Mouse (Mus musculus): ENCODE results near the gene Stx6. TPM values are rescaled to one million over a fixed set of nuclear protein-coding genes. Genes with fewer than 3 reads are reported as not detected.

Stx6 gene
- polyA plus RNA-seq, 1 experiment, result 32.4 TPM

DNA sequence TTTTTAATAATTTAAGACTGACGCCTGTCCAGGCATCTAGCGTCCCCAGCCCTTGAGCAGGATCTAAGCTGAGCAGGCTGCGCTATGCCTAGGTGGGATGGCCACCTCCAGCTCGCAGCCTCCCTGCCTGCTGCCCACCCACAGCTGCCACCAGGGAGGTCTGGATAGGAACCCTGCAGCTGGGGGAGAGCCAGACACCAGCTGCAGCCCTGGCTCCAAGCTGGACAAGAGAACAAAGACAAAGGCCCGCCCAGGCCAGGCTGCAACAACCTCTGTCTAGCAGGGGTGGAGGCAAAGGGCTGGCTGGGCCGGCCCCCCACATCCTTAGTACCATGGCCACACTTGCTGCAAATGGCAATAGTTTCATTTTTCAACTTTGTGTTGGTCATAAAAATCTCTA is 54.0 kb downstream of the Stx6 start:
- TF ChIP-seq POLR2A (IDR thresholded peaks at IDR 0.05; ENCODE audit: low read depth, low read length) (no peak), CTCF (IDR thresholded peaks at IDR 0.05; ENCODE audit: extremely low read depth, insufficient read length, insufficient replicate concordance, low read depth, low read length) (no peak)
- no peak overlapping the region for H3K4me3 ChIP-seq (ENCODE audit: low read depth, low read length)
- 65% methylated on average over 6 of the region's 6 CpGs for WGBS
- no peak overlapping the region for H3K27ac ChIP-seq (ENCODE audit: insufficient read depth, low read depth, low read length)
- H3K36me3 ChIP-seq (ENCODE audit: control insufficient read depth, insufficient read depth, low read length), result peaks cover under 1% of the 10 kb centered on the region; the same call in 1 of the 2 replicates
- H3K27me3 ChIP-seq (ENCODE audit: control insufficient read depth, insufficient read depth, low read length), result no peaks in the 10 kb centered on the region
- H3K4me1 ChIP-seq (ENCODE audit: control insufficient read depth, insufficient read depth, insufficient read length, low read length), result peaks cover 3% of the 10 kb centered on the region; the same call in 1 of the 2 replicates

DNA sequence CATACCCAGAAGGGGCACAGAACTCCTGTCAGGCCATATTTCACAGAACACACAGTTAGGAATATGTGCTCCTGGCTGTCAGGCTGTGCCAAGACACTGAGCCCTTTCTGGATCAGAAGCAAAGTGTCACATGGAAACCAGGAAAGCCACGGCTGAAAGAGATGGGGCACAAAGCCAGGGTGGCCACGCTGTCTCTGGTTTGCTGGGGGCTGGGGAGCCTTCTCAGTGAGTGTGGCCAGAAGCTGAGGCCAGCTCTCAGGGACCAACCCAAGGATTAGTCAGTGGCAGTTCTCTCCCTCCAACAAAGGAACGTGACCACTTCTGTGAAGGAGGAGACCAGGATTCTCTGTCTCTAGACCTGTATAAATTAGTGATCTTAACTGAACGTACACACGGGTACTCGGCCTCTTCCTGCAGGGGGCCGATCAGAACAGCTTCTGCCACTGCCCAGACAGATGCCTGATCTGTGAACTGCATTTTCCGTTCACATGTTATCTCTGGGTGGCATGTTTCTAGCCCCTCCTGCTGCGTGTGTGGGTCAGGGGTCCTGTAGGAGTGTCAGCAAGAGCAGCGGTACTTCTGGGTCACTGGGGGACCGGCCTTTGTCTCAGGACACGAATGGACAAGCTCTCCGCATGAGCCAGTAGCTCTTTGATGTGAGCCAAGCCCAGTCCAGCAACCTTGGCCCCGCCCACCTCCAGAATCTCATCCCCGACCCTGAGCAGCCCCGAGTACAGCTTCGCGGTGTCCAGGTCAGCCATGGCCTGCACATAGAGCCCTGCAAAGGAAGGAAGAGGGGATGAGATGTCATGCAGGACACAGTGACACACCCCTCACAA is 54.6 kb downstream of the Stx6 start:
- TF ChIP-seq POLR2A (IDR thresholded peaks at IDR 0.05; ENCODE audit: low read depth, low read length), result no peak
- no peak for TF ChIP-seq CTCF (IDR thresholded peaks at IDR 0.05; ENCODE audit: extremely low read depth, insufficient read length, insufficient replicate concordance, low read depth, low read length)
- 39% methylated on average over 18 of the region's 18 CpGs for WGBS
- Histone ChIP-seq H3K4me3 (ENCODE audit: low read depth, low read length) (no peak overlapping the region), H3K4me1 (ENCODE audit: control insufficient read depth, insufficient read depth, insufficient read length, low read length) (peaks cover 3% of the 10 kb centered on the region; the same call in 1 of the 2 replicates), H3K27me3 (ENCODE audit: control insufficient read depth, insufficient read depth, low read length) (no peaks in the 10 kb centered on the region), H3K36me3 (ENCODE audit: control insufficient read depth, insufficient read depth, low read length) (no peaks in the 10 kb centered on the region), H3K27ac (ENCODE audit: insufficient read depth, low read depth, low read length) (no peak overlapping the region)

GRCm38 (mm10) chr1:155213912-155214311 is 55.4 kb downstream of the Stx6 start:
- WGBS, result 57% methylated on average over 7 of the region's 7 CpGs
- TF ChIP-seq CTCF (IDR thresholded peaks at IDR 0.05; ENCODE audit: extremely low read depth, insufficient read length, insufficient replicate concordance, low read depth, low read length) (no peak), POLR2A (IDR thresholded peaks at IDR 0.05; ENCODE audit: low read depth, low read length) (no peak)
- peaks cover 6% of the 10 kb centered on the region; the same call in 1 of the 2 replicates for H3K4me1 ChIP-seq (ENCODE audit: control insufficient read depth, insufficient read depth, insufficient read length, low read length)
- H3K27me3 ChIP-seq (ENCODE audit: control insufficient read depth, insufficient read depth, low read length), result no peaks in the 10 kb centered on the region
- no peak overlapping the region for H3K27ac ChIP-seq (ENCODE audit: insufficient read depth, low read depth, low read length)
- no peaks in the 10 kb centered on the region for H3K36me3 ChIP-seq (ENCODE audit: control insufficient read depth, insufficient read depth, low read length)
- no peak overlapping the region for H3K4me3 ChIP-seq (ENCODE audit: low read depth, low read length)

DNA sequence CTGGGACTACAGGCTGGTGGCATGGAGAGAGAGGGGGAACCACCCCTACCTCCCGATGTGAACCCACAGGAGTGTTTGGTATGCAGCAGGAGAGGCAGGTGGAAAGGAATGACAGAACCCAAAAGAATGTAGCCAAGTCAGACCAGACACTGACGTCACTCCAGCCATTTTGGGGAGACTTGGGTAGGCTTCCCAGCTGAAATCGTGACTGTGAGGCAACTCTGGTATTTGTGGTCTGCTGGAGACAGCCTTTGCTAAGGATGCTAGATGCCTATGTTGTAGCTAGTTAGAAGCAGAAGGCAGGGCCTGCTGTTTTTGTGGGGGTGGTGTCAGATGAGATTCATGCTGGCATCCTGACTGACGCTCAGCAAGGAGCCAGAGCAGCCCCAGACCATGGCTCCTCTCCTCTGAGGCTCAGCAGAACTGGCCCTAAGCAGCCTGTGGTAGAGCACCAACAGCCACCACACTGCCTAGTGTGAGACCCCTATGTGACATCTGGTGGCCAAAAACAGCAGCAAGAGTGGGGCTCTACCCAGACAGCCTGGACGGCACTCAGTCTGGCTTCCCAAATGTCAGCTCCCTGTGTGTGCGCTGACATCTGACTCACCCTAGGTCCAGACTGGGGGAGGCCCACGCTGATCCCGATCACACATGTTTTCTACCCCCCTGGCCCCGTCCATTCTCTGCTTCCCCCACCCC is 56.7 kb downstream of the Stx6 start:
- H3K4me3 ChIP-seq (ENCODE audit: low read depth, low read length), result no peak overlapping the region
- H3K27me3 ChIP-seq (ENCODE audit: control insufficient read depth, insufficient read depth, low read length), result no peaks in the 10 kb centered on the region
- WGBS, result 70% methylated on average over 9 of the region's 9 CpGs
- H3K27ac ChIP-seq (ENCODE audit: insufficient read depth, low read depth, low read length), result no peak overlapping the region
- peaks cover 11% of the 10 kb centered on the region for H3K4me1 ChIP-seq (ENCODE audit: control insufficient read depth, insufficient read depth, insufficient read length, low read length)
- no peak for TF ChIP-seq CTCF (IDR thresholded peaks at IDR 0.05; ENCODE audit: extremely low read depth, insufficient read length, insufficient replicate concordance, low read depth, low read length)
- TF ChIP-seq POLR2A (IDR thresholded peaks at IDR 0.05; ENCODE audit: low read depth, low read length), result no peak
- H3K36me3 ChIP-seq (ENCODE audit: control insufficient read depth, insufficient read depth, low read length), result no peaks in the 10 kb centered on the region

DNA sequence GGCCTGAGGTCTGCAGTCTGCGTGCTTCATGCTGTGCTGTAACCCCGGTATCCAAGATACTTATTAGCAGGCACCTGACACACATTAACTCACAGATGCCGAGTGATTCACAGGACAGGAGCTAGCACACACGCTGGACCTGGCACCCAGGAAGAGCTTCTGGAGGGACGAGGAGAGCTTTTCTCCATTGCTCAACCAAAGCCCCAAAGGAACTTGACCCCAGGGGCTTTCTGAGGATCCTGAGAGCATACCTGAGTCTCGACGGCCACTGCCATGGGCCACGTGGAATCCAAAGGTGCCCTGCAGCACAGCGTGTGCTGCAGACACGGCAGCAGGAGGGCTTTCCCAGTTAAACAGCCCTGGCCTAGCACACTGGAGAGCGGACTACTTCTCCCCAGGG is 57.8 kb downstream of the Stx6 start:
- H3K27me3 ChIP-seq (ENCODE audit: control insufficient read depth, insufficient read depth, low read length), result no peaks in the 10 kb centered on the region
- no peak overlapping the region for H3K4me3 ChIP-seq (ENCODE audit: low read depth, low read length)
- no peak for TF ChIP-seq CTCF (IDR thresholded peaks at IDR 0.05; ENCODE audit: extremely low read depth, insufficient read length, insufficient replicate concordance, low read depth, low read length)
- TF ChIP-seq POLR2A (IDR thresholded peaks at IDR 0.05; ENCODE audit: low read depth, low read length), result no peak
- no peaks in the 10 kb centered on the region for H3K36me3 ChIP-seq (ENCODE audit: control insufficient read depth, insufficient read depth, low read length)
- peaks cover 11% of the 10 kb centered on the region for H3K4me1 ChIP-seq (ENCODE audit: control insufficient read depth, insufficient read depth, insufficient read length, low read length)
- H3K27ac ChIP-seq (ENCODE audit: insufficient read depth, low read depth, low read length), result no peak overlapping the region
- 84% methylated on average over 11 of the region's 11 CpGs for WGBS

DNA sequence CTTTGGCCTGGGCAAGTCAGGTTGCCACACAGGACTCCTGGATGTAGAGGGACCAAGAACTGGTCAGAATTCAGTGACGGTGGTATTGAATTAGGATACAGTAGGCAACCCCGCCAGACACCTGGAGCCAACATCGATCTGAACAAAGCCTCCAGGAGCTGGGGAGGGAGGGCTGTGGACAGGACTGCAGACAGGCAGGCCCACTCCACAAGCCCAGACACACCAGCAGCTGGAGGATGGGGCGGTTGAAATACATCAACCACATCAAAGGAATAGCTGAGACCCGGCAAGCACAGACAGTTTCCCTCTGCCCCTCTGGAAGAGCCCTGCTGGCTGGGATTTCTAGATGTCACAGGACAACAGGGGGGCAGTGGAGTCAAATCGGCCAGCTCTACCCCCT is 58.3 kb downstream of the Stx6 start:
- Histone ChIP-seq H3K4me1 (ENCODE audit: control insufficient read depth, insufficient read depth, insufficient read length, low read length) (peaks cover 11% of the 10 kb centered on the region), H3K27ac (ENCODE audit: insufficient read depth, low read depth, low read length) (no peak overlapping the region), H3K36me3 (ENCODE audit: control insufficient read depth, insufficient read depth, low read length) (no peaks in the 10 kb centered on the region), H3K4me3 (ENCODE audit: low read depth, low read length) (no peak overlapping the region), H3K27me3 (ENCODE audit: control insufficient read depth, insufficient read depth, low read length) (no peaks in the 10 kb centered on the region)
- WGBS, result 79% methylated on average over 6 of the region's 6 CpGs
- TF ChIP-seq CTCF (IDR thresholded peaks at IDR 0.05; ENCODE audit: extremely low read depth, insufficient read length, insufficient replicate concordance, low read depth, low read length) (no peak), POLR2A (IDR thresholded peaks at IDR 0.05; ENCODE audit: low read depth, low read length) (no peak)
